ENCODE assay signal across 22 mouse cellular contexts in the genomic region with DNA sequence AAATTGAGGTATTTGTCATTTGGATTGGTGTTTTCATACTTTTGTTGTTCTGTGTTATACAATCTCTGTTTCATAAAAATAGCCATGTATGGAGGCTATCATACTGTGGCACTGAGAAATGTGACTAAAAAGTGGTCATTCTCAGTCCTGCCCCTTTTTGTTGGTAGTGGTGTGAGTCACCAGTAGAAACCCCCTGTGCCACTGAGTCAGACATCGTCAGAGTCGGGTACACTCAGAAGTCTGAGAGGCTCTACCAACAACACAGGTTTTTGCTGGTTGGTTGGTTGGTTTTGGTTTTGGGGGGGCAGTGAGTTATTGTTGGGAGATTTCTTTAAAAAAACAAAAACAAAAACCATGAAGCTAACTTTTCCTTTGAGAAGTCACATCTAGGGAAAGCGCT.
DNase-seq lines count a peak whose midpoint lies in the region; TF ChIP-seq lines count a peak whose summit lies in the region.
"Had no signal": no experiment of that assay in that cellular context is flagged by ENCODE, and none has a peak within 500 bp of the region (broad histone marks: within the 10 kb centered on the region; RNA-seq: fewer than 3 reads in every experiment).

No protein-coding gene starts in this region.

- H3K9me3 ChIP-seq in heart, embryonic 10.5 days: no peaks in the 10 kb centered on the region
- H3K9me3 ChIP-seq: forebrain, embryonic 12.5 days; heart, embryonic 15.5 days; hindbrain, embryonic 13.5 days had no signal

- peaks cover 2% of the 10 kb centered on the region; the same call in 1 of the 2 replicates for H3K36me3 ChIP-seq in heart, embryonic 10.5 days
- H3K36me3 ChIP-seq: forebrain, embryonic 12.5 days; heart, embryonic 15.5 days; hindbrain, embryonic 13.5 days had no signal

- no peak for TF ChIP-seq CTCF in embryonic fibroblast, embryonic 13.5 days (IDR thresholded peaks at IDR 0.05; ENCODE audit: borderline replicate concordance, insufficient read depth, low read length)

- no peaks in the 10 kb centered on the region for H3K27me3 ChIP-seq in heart, embryonic 10.5 days (ENCODE audit: insufficient read depth, poor library complexity, severe bottlenecking)
- H3K27me3 ChIP-seq: CH12.LX; forebrain, embryonic 12.5 days; heart, embryonic 15.5 days; hindbrain, embryonic 13.5 days had no signal

- H3K4me1 ChIP-seq in heart, embryonic 10.5 days: peaks cover 11% of the 10 kb centered on the region
- peaks cover 13% of the 10 kb centered on the region for H3K4me1 ChIP-seq in embryonic fibroblast, embryonic 13.5 days (ENCODE audit: control insufficient read depth, insufficient read depth, low read length)
- H3K4me1 ChIP-seq: forebrain, embryonic 12.5 days; hindbrain, embryonic 13.5 days had no signal

- WGBS in heart, embryonic 10.5 days: 76% methylated on average over 3 of the region's 3 CpGs

- no peak overlapping the region for H3K27ac ChIP-seq in heart, embryonic 10.5 days
- H3K27ac ChIP-seq in embryonic fibroblast, embryonic 13.5 days (ENCODE audit: insufficient read depth, low read length): peak overlapping the region; percentile 86
- H3K27ac ChIP-seq: forebrain, embryonic 12.5 days; heart, embryonic 15.5 days; hindbrain, embryonic 13.5 days; hindbrain, postnatal 0 days had no signal

- TF ChIP-seq POLR2A in embryonic fibroblast, embryonic 13.5 days (IDR thresholded peaks at IDR 0.05; ENCODE audit: low read depth, low read length): no peak

- intact Hi-C loops in left cerebral cortex, postnatal 4 days (cut with DNase I): loop anchor here (5.0 kb wide), 1 partner anchor 77 kb away; no protein-coding TSS in a partner anchor

- no peak overlapping the region for H3K4me3 ChIP-seq in heart, embryonic 10.5 days
- no peak overlapping the region for H3K4me3 ChIP-seq in embryonic fibroblast, embryonic 13.5 days (ENCODE audit: insufficient read depth, low read length)
- H3K4me3 ChIP-seq: forebrain, embryonic 12.5 days; heart, embryonic 15.5 days; hindbrain, embryonic 13.5 days had no signal

- peak; percentile 30 for DNase-seq in heart, embryonic 10.5 days (ENCODE audit: low spot score)
- DNase-seq in heart, adult 11 months: no peak
- DNase-seq in 3134 (ENCODE audit: extremely low read depth, insufficient read length, low spot score): peak; percentile 36
- DNase-seq in 416B (ENCODE audit: low read depth): peak; percentile 53
- DNase-seq in left cerebral cortex, postnatal 4 days: no peak
- DNase-seq in thymus, postnatal 25 days: no peak
- DNase-seq in ovary, adult 18-20 months (ENCODE audit: low spot score): no peak
- DNase-seq: adrenal gland, adult 8-10 months; adrenal gland, postnatal 36 days; cerebellum, adult 2 months; cerebellum, postnatal 10 days; forebrain, postnatal 0 days; gastrocnemius, postnatal 36 days; heart, adult 18-20 months; heart, postnatal 14 days; kidney, adult 11 months had no signal

Comparison
In these comparisons a context has a peak if more than half of its experiments do, and no peak if none do; other contexts are left out.
1. DNase-seq: peak in heart, embryonic 10.5 days (single experiment), 3134 (single experiment) and 416B (single experiment); none in heart, adult 11 months (single experiment), left cerebral cortex, postnatal 4 days (single experiment), thymus, postnatal 25 days (single experiment) and ovary, adult 18-20 months (single experiment).